ENCODE assay signal across 8 mouse cellular contexts in genomic region chr6:100802381-100803083, GRCm38 (mm10). TPM values are rescaled to one million over a fixed set of nuclear protein-coding genes. Genes with fewer than 3 reads are reported as not detected.
DNase-seq lines count a peak whose midpoint lies in the region; ATAC-seq and TF ChIP-seq lines count a peak whose summit lies in the region.

No protein-coding gene starts in this region.

- H3K9me3 ChIP-seq in heart, embryonic 12.5 days (replicated peaks): no peaks in the 10 kb centered on the region
- H3K9me3 ChIP-seq in intestine, embryonic 15.5 days: no peaks in the 10 kb centered on the region

- intact Hi-C loops in heart, adult 2 months (cut with DNase I): no loop called here
- intact Hi-C loops in left cerebral cortex, adult 2 months (cut with DNase I): no loop called here

- no peak for TF ChIP-seq EP300 in heart, adult 2 months (IDR thresholded peaks at IDR 0.05; ENCODE audit: insufficient read depth, low read depth, low read length)

- peak; percentile 30 to 44 for DNase-seq in heart, adult 2 months
- DNase-seq in R1 (ENCODE audit: low read depth, low spot score): peak; percentile 23
- no peak for DNase-seq in right cerebral cortex, postnatal 10 days (ENCODE audit: low spot score in 2 of 2)
- no peak for DNase-seq in layer of hippocampus, postnatal 14 days (ENCODE audit: low spot score in 2 of 2)
- no peak for DNase-seq in left cerebral cortex, adult 2 months (ENCODE audit: extremely low spot score in 1 of 2, low spot score in 2 of 2)

- H3K4me2 ChIP-seq in heart, embryonic 12.5 days: no peak overlapping the region
- peak overlapping the region; percentile 32 for H3K4me2 ChIP-seq in intestine, embryonic 15.5 days (replicated peaks)

- WGBS in heart, adult 2 months: 62% methylated on average over 13 of the region's 13 CpGs
- WGBS in heart, embryonic 12.5 days: 60% methylated on average over 13 of the region's 13 CpGs
- 36% methylated on average over 13 of the region's 13 CpGs for WGBS in intestine, embryonic 15.5 days

- no peak for TF ChIP-seq POLR2A in heart, adult 2 months (IDR thresholded peaks at IDR 0.05; ENCODE audit: insufficient read depth, low read depth, low read length)

- no peak for ATAC-seq in heart, embryonic 12.5 days (ENCODE audit: insufficient number of reproducible peaks, low FRiP score)
- peak; percentile 81 for ATAC-seq in intestine, embryonic 15.5 days

- no peaks in the 10 kb centered on the region for H3K27me3 ChIP-seq in heart, adult 2 months (ENCODE audit: control insufficient read depth, insufficient read depth, low read length)
- no peaks in the 10 kb centered on the region for H3K27me3 ChIP-seq in heart, embryonic 12.5 days (replicated peaks)
- no peaks in the 10 kb centered on the region for H3K27me3 ChIP-seq in intestine, embryonic 15.5 days (replicated peaks)

- no peak for TF ChIP-seq CTCF in heart, adult 2 months (IDR thresholded peaks at IDR 0.05)
- no peak for TF ChIP-seq CTCF in left cerebral cortex, adult 2 months (IDR thresholded peaks at IDR 0.05)

- peaks cover 3% of the 10 kb centered on the region for H3K4me1 ChIP-seq in heart, adult 2 months (ENCODE audit: control insufficient read depth, insufficient read depth, low read length)
- H3K4me1 ChIP-seq in heart, embryonic 12.5 days (replicated peaks): no peaks in the 10 kb centered on the region
- H3K4me1 ChIP-seq in brown adipose tissue, adult 24 weeks (ENCODE audit: control insufficient read depth, insufficient read depth, insufficient read length, low read length): peaks cover 14% of the 10 kb centered on the region; the same call in 1 of the 2 replicates
- H3K4me1 ChIP-seq in intestine, embryonic 15.5 days (replicated peaks): no peaks in the 10 kb centered on the region

- no peaks in the 10 kb centered on the region for H3K36me3 ChIP-seq in heart, adult 2 months (ENCODE audit: control insufficient read depth, insufficient read depth, low read length)
- H3K36me3 ChIP-seq in heart, embryonic 12.5 days: no peaks in the 10 kb centered on the region
- no peaks in the 10 kb centered on the region for H3K36me3 ChIP-seq in intestine, embryonic 15.5 days

- H3K4me3 ChIP-seq in heart, adult 2 months: no peak overlapping the region
- no peak overlapping the region for H3K4me3 ChIP-seq in heart, embryonic 12.5 days
- H3K4me3 ChIP-seq in brown adipose tissue, adult 24 weeks (ENCODE audit: insufficient read depth, low read depth, low read length): no peak overlapping the region
- no peak overlapping the region for H3K4me3 ChIP-seq in intestine, embryonic 15.5 days (replicated peaks)
- H3K4me3 ChIP-seq in left cerebral cortex, adult 2 months: no peak overlapping the region

- no peak overlapping the region for H3K27ac ChIP-seq in heart, adult 2 months
- no peak overlapping the region for H3K27ac ChIP-seq in heart, embryonic 12.5 days (ENCODE audit: poor library complexity, severe bottlenecking)
- H3K27ac ChIP-seq in brown adipose tissue, adult 24 weeks (replicated peaks; ENCODE audit: low read depth, low read length): peak overlapping the region; percentile 96
- H3K27ac ChIP-seq in intestine, embryonic 15.5 days: no peak overlapping the region
- H3K27ac ChIP-seq in left cerebral cortex, adult 2 months: no peak overlapping the region

- no peak overlapping the region for H3K9ac ChIP-seq in heart, adult 2 months (ENCODE audit: low read depth, low read length)
- H3K9ac ChIP-seq in heart, embryonic 12.5 days: no peak overlapping the region
- H3K9ac ChIP-seq in intestine, embryonic 15.5 days: no peak overlapping the region

- H3K79me2 ChIP-seq in heart, adult 2 months (replicated peaks; ENCODE audit: control insufficient read depth, insufficient read depth, low read length): no peaks in the 10 kb centered on the region

RNA-seq across cellular contexts. Expression of gene Ppp4r2, which starts 30.9 kb away (rescaled TPM):
- 10 to 100 TPM; 46.0 to 46.7 TPM for total RNA-seq in heart, adult 2 months (2021)
- 9.7 and 11.9 TPM in 2 replicates for polyA plus RNA-seq in heart, adult 2 months (2012; rRNA removed)
- 16.1 and 18.5 TPM in 2 replicates for polyA plus RNA-seq in heart, embryonic 12.5 days (2016; fragmentation: Nextera tagmentation; extraction: Ambion mirVana)
- 66.1 and 82.8 TPM in 2 replicates for polyA plus RNA-seq in brown adipose tissue, adult 24 weeks (2012; ENCODE audit: insufficient read depth, insufficient read length, missing spikeins)
- polyA plus RNA-seq in intestine, embryonic 15.5 days (2015; fragmentation: Nextera tagmentation; extraction: Ambion mirVana): 14.6 and 17.2 TPM in 2 replicates
- total RNA-seq in layer of hippocampus, postnatal 14 days (2021): 10 to 100 TPM; 70.4 to 74.5 TPM
- 10 to 100 TPM; 71.9 to 85.0 TPM for total RNA-seq in left cerebral cortex, adult 2 months (2021)

Comparison
In these comparisons a context has a peak if more than half of its experiments do, and no peak if none do; other contexts are left out.
1. DNase-seq: peak in heart, adult 2 months (2 of 2) and R1 (single experiment); none in right cerebral cortex, postnatal 10 days (0 of 2), layer of hippocampus, postnatal 14 days (0 of 2) and left cerebral cortex, adult 2 months (0 of 2).